Mouse (Mus musculus) E14TG2a.4 (cell line): Measurements from ENCODE around the gene Lbx1.

Source experiments
- CTCF ChIP-seq: conservative IDR thresholded peaks from 2 replicates; pipeline ENCODE4 v1.5.1; 2014; ENCODE audit warnings: low read length
- NANOG ChIP-seq: IDR thresholded peaks from 2 replicates; pipeline ENCODE4 v1.6.1; 2014; ENCODE audit warnings: borderline replicate concordance, low read length, mixed read lengths
- POU5F1 ChIP-seq: IDR thresholded peaks from 2 replicates; pipeline ENCODE4 v1.6.1; 2014; ENCODE audit warnings: low read length, borderline replicate concordance

- peak; percentile 100 for TF ChIP-seq CTCF
- TF ChIP-seq NANOG: no peak
- TF ChIP-seq POU5F1: no peak; the same call in 1 of the 2 replicates
Observed at GRCm38 (mm10) chr19:45243918-45244700, 8.5 kb upstream of the Lbx1 start.
